Mouse (Mus musculus): ENCODE measurements at regions not wholly inside any gene's neighbourhood (a gene's known extent, or its start where the extent isn't known, plus 50 kb on each side); places are given as distances from the start of the nearest gene placed in this dataset.

GRCm38 (mm10) chr3:129444221-129444620 is 87.9 kb upstream of the Elovl6 start:
- 96% methylated on average over 3 of the region's 3 CpGs for WGBS
- H3K4me2 ChIP-seq (ENCODE audit: low read depth, low read length): no peak overlapping the region
- H3K27ac ChIP-seq (ENCODE audit: low read length): no peak overlapping the region
- H3K27me3 ChIP-seq (replicated peaks; ENCODE audit: control insufficient read depth, insufficient read depth, low read length): no peaks in the 10 kb centered on the region
- no peak overlapping the region for H3K9ac ChIP-seq (ENCODE audit: low read depth, low read length)
- H3K9me3 ChIP-seq (ENCODE audit: control insufficient read depth, low read length): no peaks in the 10 kb centered on the region
- no peaks in the 10 kb centered on the region for H3K36me3 ChIP-seq (ENCODE audit: control insufficient read depth, insufficient read depth, low read length)
- no peak overlapping the region for H3K4me3 ChIP-seq (ENCODE audit: low read length)
- ATAC-seq: no peak
- H3K4me1 ChIP-seq (ENCODE audit: control insufficient read depth, insufficient read depth, low read length): no peaks in the 10 kb centered on the region

- Histone ChIP-seq H3K4me1 (ENCODE audit: control insufficient read depth, insufficient read depth, low read length) (no peaks in the 10 kb centered on the region), H3K36me3 (ENCODE audit: control insufficient read depth, insufficient read depth, low read length) (no peaks in the 10 kb centered on the region), H3K27me3 (replicated peaks; ENCODE audit: control insufficient read depth, insufficient read depth, low read length) (no peaks in the 10 kb centered on the region), H3K9me3 (ENCODE audit: control insufficient read depth, low read length) (no peaks in the 10 kb centered on the region), H3K4me2 (ENCODE audit: low read depth, low read length) (no peak overlapping the region), H3K4me3 (ENCODE audit: low read length) (no peak overlapping the region), H3K9ac (ENCODE audit: low read depth, low read length) (no peak overlapping the region), H3K27ac (ENCODE audit: low read length) (no peak overlapping the region)
- no peak for ATAC-seq
- 88% methylated on average over 6 of the region's 6 CpGs for WGBS
These were observed 86.2 kb upstream of the Elovl6 start for GRCm38 (mm10) chr3:129445961-129446360.

GRCm38 (mm10) chr3:129449928-129450327 is 82.2 kb upstream of the Elovl6 start:
- Histone ChIP-seq H3K4me2 (ENCODE audit: low read depth, low read length) (no peak overlapping the region), H3K9ac (ENCODE audit: low read depth, low read length) (no peak overlapping the region), H3K27ac (ENCODE audit: low read length) (no peak overlapping the region), H3K36me3 (ENCODE audit: control insufficient read depth, insufficient read depth, low read length) (no peaks in the 10 kb centered on the region), H3K4me3 (ENCODE audit: low read length) (no peak overlapping the region), H3K27me3 (replicated peaks; ENCODE audit: control insufficient read depth, insufficient read depth, low read length) (no peaks in the 10 kb centered on the region), H3K4me1 (ENCODE audit: control insufficient read depth, insufficient read depth, low read length) (no peaks in the 10 kb centered on the region), H3K9me3 (ENCODE audit: control insufficient read depth, low read length) (no peaks in the 10 kb centered on the region)
- 88% methylated on average over 4 of the region's 4 CpGs for WGBS
- no peak for ATAC-seq

DNA sequence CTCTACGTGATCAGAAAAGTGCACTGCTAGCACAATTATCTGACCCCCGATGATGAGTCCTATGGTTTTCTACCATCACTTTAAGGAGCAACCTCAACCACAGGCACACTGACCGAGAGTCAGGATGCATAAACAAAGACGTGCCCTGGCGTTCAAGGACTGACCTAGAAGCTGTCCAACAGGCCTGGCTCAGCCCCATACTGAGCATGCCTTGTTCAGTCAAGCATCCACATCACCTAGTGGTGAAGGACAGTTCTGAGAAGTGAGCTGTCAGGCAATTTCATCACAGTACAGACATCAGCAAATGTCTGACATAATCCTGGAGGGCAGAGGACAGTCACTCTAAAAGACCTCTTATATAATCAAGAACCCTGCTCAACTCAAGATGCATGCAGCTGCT is 81.5 kb upstream of the Elovl6 start:
- Histone ChIP-seq H3K27me3 (replicated peaks; ENCODE audit: control insufficient read depth, insufficient read depth, low read length) (no peaks in the 10 kb centered on the region), H3K9me3 (ENCODE audit: control insufficient read depth, low read length) (no peaks in the 10 kb centered on the region), H3K9ac (ENCODE audit: low read depth, low read length) (no peak overlapping the region), H3K4me3 (ENCODE audit: low read length) (no peak overlapping the region), H3K27ac (ENCODE audit: low read length) (no peak overlapping the region), H3K36me3 (ENCODE audit: control insufficient read depth, insufficient read depth, low read length) (no peaks in the 10 kb centered on the region), H3K4me2 (ENCODE audit: low read depth, low read length) (no peak overlapping the region), H3K4me1 (ENCODE audit: control insufficient read depth, insufficient read depth, low read length) (no peaks in the 10 kb centered on the region)
- WGBS: 69% methylated on average over 5 of the region's 5 CpGs
- ATAC-seq: no peak

GRCm38 (mm10) chr3:129470088-129470487 is 62.1 kb upstream of the Elovl6 start:
- H3K27ac ChIP-seq (ENCODE audit: low read length): no peak overlapping the region
- no peak overlapping the region for H3K9ac ChIP-seq (ENCODE audit: low read depth, low read length)
- ATAC-seq: no peak

GRCm38 (mm10) chr3:129471332-129471731 is 60.8 kb upstream of the Elovl6 start:
- no peak for ATAC-seq
- H3K27me3 ChIP-seq (replicated peaks; ENCODE audit: control insufficient read depth, insufficient read depth, low read length): no peaks in the 10 kb centered on the region
- 45% methylated on average over 1 of the region's 1 CpGs for WGBS
- H3K4me3 ChIP-seq (ENCODE audit: low read length): no peak overlapping the region
- no peaks in the 10 kb centered on the region for H3K9me3 ChIP-seq (ENCODE audit: control insufficient read depth, low read length)
- no peak overlapping the region for H3K4me2 ChIP-seq (ENCODE audit: low read depth, low read length)
- H3K36me3 ChIP-seq (ENCODE audit: control insufficient read depth, insufficient read depth, low read length): no peaks in the 10 kb centered on the region
- H3K4me1 ChIP-seq (ENCODE audit: control insufficient read depth, insufficient read depth, low read length): no peaks in the 10 kb centered on the region
- no peak overlapping the region for H3K9ac ChIP-seq (ENCODE audit: low read depth, low read length)
- no peak overlapping the region for H3K27ac ChIP-seq (ENCODE audit: low read length)

More at GRCm38 (mm10) chr3:129470088-129470487, 62.1 kb upstream of the Elovl6 start:
- no peak overlapping the region for H3K4me2 ChIP-seq (ENCODE audit: low read depth, low read length)
- WGBS: 78% methylated on average over 5 of the region's 5 CpGs
- H3K27me3 ChIP-seq (replicated peaks; ENCODE audit: control insufficient read depth, insufficient read depth, low read length): no peaks in the 10 kb centered on the region
- no peaks in the 10 kb centered on the region for H3K9me3 ChIP-seq (ENCODE audit: control insufficient read depth, low read length)
- H3K4me3 ChIP-seq (ENCODE audit: low read length): no peak overlapping the region
- H3K36me3 ChIP-seq (ENCODE audit: control insufficient read depth, insufficient read depth, low read length): no peaks in the 10 kb centered on the region
- H3K4me1 ChIP-seq (ENCODE audit: control insufficient read depth, insufficient read depth, low read length): no peaks in the 10 kb centered on the region

- no peak overlapping the region for H3K4me2 ChIP-seq (ENCODE audit: low read depth, low read length)
- ATAC-seq: no peak
These were observed 60.1 kb upstream of the Elovl6 start for GRCm38 (mm10) chr3:129472008-129472407.

DNA sequence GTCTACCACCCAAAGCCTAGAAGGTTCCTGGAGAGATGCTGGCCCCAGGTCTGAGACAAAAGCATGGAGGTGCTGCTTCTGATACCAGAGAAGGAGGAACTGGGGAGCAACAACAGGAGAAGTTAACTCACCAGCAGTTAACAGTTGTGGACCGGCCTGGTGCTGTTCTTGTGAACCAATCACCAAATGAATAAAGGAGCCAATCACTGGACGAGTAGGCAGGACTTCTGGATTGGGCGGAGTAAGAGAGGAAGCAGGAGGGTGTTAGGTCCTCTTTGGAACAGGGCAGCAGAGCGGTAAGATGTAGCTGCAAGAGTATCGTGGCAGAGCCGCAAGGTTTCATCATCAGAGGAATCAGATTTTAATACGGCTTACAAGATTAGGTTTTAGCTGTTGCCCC is 57.7 kb upstream of the Elovl6 start:
- Histone ChIP-seq H3K4me1 (ENCODE audit: control insufficient read depth, insufficient read depth, low read length) (no peaks in the 10 kb centered on the region), H3K27me3 (replicated peaks; ENCODE audit: control insufficient read depth, insufficient read depth, low read length) (no peaks in the 10 kb centered on the region), H3K36me3 (ENCODE audit: control insufficient read depth, insufficient read depth, low read length) (no peaks in the 10 kb centered on the region), H3K27ac (ENCODE audit: low read length) (no peak overlapping the region), H3K9ac (ENCODE audit: low read depth, low read length) (no peak overlapping the region), H3K9me3 (ENCODE audit: control insufficient read depth, low read length) (no peaks in the 10 kb centered on the region), H3K4me3 (ENCODE audit: low read length) (no peak overlapping the region), H3K4me2 (ENCODE audit: low read depth, low read length) (no peak overlapping the region)
- WGBS: 94% methylated on average over 7 of the region's 7 CpGs
- no peak for ATAC-seq

More at GRCm38 (mm10) chr3:129472008-129472407, 60.1 kb upstream of the Elovl6 start:
- H3K27me3 ChIP-seq (replicated peaks; ENCODE audit: control insufficient read depth, insufficient read depth, low read length): no peaks in the 10 kb centered on the region
- H3K36me3 ChIP-seq (ENCODE audit: control insufficient read depth, insufficient read depth, low read length): no peaks in the 10 kb centered on the region
- no peak overlapping the region for H3K27ac ChIP-seq (ENCODE audit: low read length)
- no peak overlapping the region for H3K9ac ChIP-seq (ENCODE audit: low read depth, low read length)
- H3K4me3 ChIP-seq (ENCODE audit: low read length): no peak overlapping the region
- no peaks in the 10 kb centered on the region for H3K4me1 ChIP-seq (ENCODE audit: control insufficient read depth, insufficient read depth, low read length)
- WGBS: 84% methylated on average over 10 of the region's 10 CpGs
- H3K9me3 ChIP-seq (ENCODE audit: control insufficient read depth, low read length): no peaks in the 10 kb centered on the region

DNA sequence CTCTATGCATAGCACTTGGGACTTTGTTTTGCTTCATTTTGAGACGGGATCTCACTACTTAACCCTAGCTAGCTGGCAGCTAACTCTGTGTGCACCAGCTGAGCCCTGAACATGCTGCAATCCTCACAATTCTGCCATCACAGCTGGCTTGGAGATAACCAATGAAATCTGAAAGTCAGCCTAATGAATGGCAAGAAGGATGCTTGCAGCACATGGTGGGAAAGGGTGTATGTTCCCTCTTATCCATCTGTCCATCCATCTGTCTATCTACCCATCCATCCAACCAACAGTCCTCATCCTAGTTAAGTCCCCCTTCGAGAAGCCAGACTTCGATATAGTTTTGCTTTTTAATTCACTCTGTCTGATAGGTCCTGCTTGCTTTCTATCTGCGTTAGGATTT is 55.9 kb upstream of the Elovl6 start:
- no peak overlapping the region for H3K4me3 ChIP-seq (ENCODE audit: low read length)
- WGBS: 89% methylated on average over 4 of the region's 4 CpGs
- H3K9ac ChIP-seq (ENCODE audit: low read depth, low read length): no peak overlapping the region
- H3K4me1 ChIP-seq (ENCODE audit: control insufficient read depth, insufficient read depth, low read length): no peaks in the 10 kb centered on the region
- H3K27me3 ChIP-seq (replicated peaks; ENCODE audit: control insufficient read depth, insufficient read depth, low read length): no peaks in the 10 kb centered on the region
- ATAC-seq: no peak
- no peak overlapping the region for H3K4me2 ChIP-seq (ENCODE audit: low read depth, low read length)
- H3K27ac ChIP-seq (ENCODE audit: low read length): no peak overlapping the region
- H3K36me3 ChIP-seq (ENCODE audit: control insufficient read depth, insufficient read depth, low read length): no peaks in the 10 kb centered on the region
- no peaks in the 10 kb centered on the region for H3K9me3 ChIP-seq (ENCODE audit: control insufficient read depth, low read length)

- no peak for ATAC-seq
- H3K4me3 ChIP-seq (ENCODE audit: low read length): no peak overlapping the region
- H3K27me3 ChIP-seq (replicated peaks; ENCODE audit: control insufficient read depth, insufficient read depth, low read length): no peaks in the 10 kb centered on the region
- H3K27ac ChIP-seq (ENCODE audit: low read length): no peak overlapping the region
- H3K4me2 ChIP-seq (ENCODE audit: low read depth, low read length): no peak overlapping the region
- H3K9me3 ChIP-seq (ENCODE audit: control insufficient read depth, low read length): no peaks in the 10 kb centered on the region
- H3K9ac ChIP-seq (ENCODE audit: low read depth, low read length): no peak overlapping the region
- 70% methylated on average over 7 of the region's 7 CpGs for WGBS
- no peaks in the 10 kb centered on the region for H3K4me1 ChIP-seq (ENCODE audit: control insufficient read depth, insufficient read depth, low read length)
- no peaks in the 10 kb centered on the region for H3K36me3 ChIP-seq (ENCODE audit: control insufficient read depth, insufficient read depth, low read length)
These were observed 54.1 kb upstream of the Elovl6 start for GRCm38 (mm10) chr3:129478093-129478492.
